Mouse (Mus musculus) hindbrain, embryonic 11.5 days (tissue): Measurements from ENCODE around the gene Olfr465-ps1. TPM values are rescaled to one million over a fixed set of nuclear protein-coding genes. Genes with fewer than 3 reads are reported as not detected.
A peak's percentile ranks its signal among the peaks of the same experiment; 100 is the strongest.

ENCODE experiments used
- ATAC-seq: fragments of 200-750 bp; cut with Nextera tagmentation; 2 replicates; pipeline ENCODE4 v1.8.0; 2017; ENCODE audit warnings: mild to moderate bottlenecking, moderate TSS enrichment, moderate library complexity; ENCODE audit not compliant: low FRiP score
- DNase-seq: peaks from one replicate; pipeline ENCODE4 v3.0.0-alpha.2; 2015; ENCODE audit warnings: low spot score
- H3K27ac ChIP-seq: fragments of 300-500 bp; sonication (generic); 2 replicates; pipeline ENCODE4 v1.5.1; 2014; ENCODE audit warnings: mild to moderate bottlenecking, low read depth, low read length
- H3K27me3 ChIP-seq: fragments of 300-500 bp; sonication (generic); 2 replicates; pipeline ENCODE4 v1.6.1; 2014; ENCODE audit warnings: mild to moderate bottlenecking, low read length, moderate library complexity, mixed read lengths; ENCODE audit not compliant: control insufficient read depth, insufficient read depth
- H3K36me3 ChIP-seq: fragments of 300-500 bp; sonication (generic); 2 replicates; pipeline ENCODE4 v1.6.1; 2014; ENCODE audit warnings: mild to moderate bottlenecking, low read length, moderate library complexity, mixed read lengths; ENCODE audit not compliant: control insufficient read depth, insufficient read depth
- H3K4me1 ChIP-seq: fragments of 300-500 bp; sonication (generic); replicated peaks from 2 replicates; pipeline ENCODE4 v1.6.1; 2014; ENCODE audit warnings: low read length, mixed read lengths; ENCODE audit not compliant: control insufficient read depth, insufficient read depth
- H3K4me2 ChIP-seq: fragments of 300-500 bp; sonication (generic); replicated peaks from 2 replicates; pipeline ENCODE4 v1.6.1; 2014; ENCODE audit warnings: mild to moderate bottlenecking, low read depth, low read length
- H3K4me3 ChIP-seq: fragments of 300-500 bp; sonication (generic); 2 replicates; pipeline ENCODE4 v1.5.1; 2014; ENCODE audit warnings: low read depth, low read length
- H3K9ac ChIP-seq: fragments of 300-500 bp; sonication (generic); 2 replicates; pipeline ENCODE4 v1.6.1; 2014; ENCODE audit warnings: low read depth, low read length
- H3K9me3 ChIP-seq: fragments of 300-500 bp; sonication (generic); 2 replicates; pipeline ENCODE4 v1.6.1; 2016; ENCODE audit warnings: low read length; ENCODE audit not compliant: control insufficient read depth
- WGBS: fragments of 180-500 bp; shearing (Covaris S2); extraction: QIAGEN DNeasy Blood & Tissue Kit; methylation state at CpG from one replicate; pipeline ENCODE4 v1.1.7; 2014; 5-methylcytosine and 5-hydroxymethylcytosine counted together
- polyA plus RNA-seq: library from polyadenylated mRNA; unstranded; fragments of >200 nt; fragmentation: Nextera tagmentation; extraction: Ambion mirVana; gene quantifications from 2 replicates; pipeline ENCODE4 v1.2.1, GENCODE M21; 2014

The Olfr465-ps1 gene
- polyA plus RNA-seq, 1 experiment from 2014 or later = not detected

DNA sequence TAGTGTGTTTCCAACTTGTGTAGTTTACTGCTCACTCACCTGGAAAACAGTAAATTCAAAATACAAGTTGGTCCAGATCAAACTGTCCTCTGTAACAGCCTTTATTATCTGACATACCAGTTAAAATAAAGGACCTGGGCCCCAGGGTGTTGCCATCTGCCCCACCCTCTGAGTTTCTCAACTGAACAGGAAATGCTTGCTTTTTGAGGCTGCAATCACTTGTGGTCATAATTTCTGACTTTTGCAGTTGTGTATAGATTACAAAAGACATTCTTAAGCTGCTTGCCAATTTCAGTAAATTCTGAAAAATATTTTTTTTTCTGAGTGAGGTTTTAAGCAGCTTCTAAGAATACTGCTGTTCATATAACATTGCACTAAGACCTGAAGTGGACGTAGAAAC, 15.8 kb upstream of the Olfr465-ps1 start:
- H3K4me3 ChIP-seq = no peak overlapping the region
- no peak for ATAC-seq
- H3K9ac ChIP-seq = no peak overlapping the region
- no peaks in the 10 kb centered on the region for H3K27me3 ChIP-seq
- no peaks in the 10 kb centered on the region for H3K36me3 ChIP-seq
- 87% methylated on average over 1 of the region's 1 CpGs for WGBS
- H3K4me2 ChIP-seq = no peak overlapping the region
- no peak overlapping the region for H3K27ac ChIP-seq
- H3K4me1 ChIP-seq = no peaks in the 10 kb centered on the region
- DNase-seq = no peak
- H3K9me3 ChIP-seq = no peaks in the 10 kb centered on the region

DNA sequence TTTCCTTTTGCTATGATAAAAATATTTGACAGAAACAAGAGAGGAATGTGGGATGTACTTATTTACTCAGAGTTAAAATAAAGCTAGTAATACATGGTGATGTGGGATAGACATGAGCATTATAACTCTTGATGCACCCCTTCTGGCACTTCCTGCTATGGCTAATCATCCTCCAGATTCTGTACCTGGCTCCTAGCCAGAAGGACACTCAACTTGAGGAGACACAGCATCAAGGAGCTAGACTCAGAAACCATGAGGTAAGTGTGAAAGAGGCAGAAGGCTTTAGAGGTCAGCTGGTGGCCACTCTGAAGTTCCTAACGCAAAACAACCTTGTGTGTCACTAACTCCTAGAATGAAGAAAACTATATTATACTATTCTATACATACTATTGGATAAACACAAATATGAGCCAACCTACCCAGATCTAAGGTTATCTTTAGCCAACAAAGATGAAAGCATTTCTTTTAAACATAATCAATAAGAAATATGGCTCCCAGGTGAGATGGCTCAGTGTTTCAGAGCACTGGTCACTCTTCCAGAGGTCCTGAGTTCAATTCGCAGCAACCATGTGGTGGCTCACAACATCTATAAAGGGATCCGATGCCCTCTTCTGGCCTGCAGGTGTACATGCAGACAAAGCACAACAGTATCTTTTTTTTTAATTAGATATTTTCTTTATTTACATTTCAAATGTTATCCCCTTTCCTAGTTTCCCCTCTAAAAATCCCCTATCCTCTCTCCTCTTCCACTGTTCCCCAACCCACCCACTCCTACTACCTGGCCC, 10.6 kb upstream of the Olfr465-ps1 start:
- 70% methylated on average over 3 of the region's 3 CpGs for WGBS
- H3K27ac ChIP-seq = no peak overlapping the region
- no peak overlapping the region for H3K4me2 ChIP-seq
- no peaks in the 10 kb centered on the region for H3K36me3 ChIP-seq
- no peaks in the 10 kb centered on the region for H3K4me1 ChIP-seq
- H3K27me3 ChIP-seq = no peaks in the 10 kb centered on the region
- no peak for ATAC-seq
- no peak for DNase-seq
- no peak overlapping the region for H3K4me3 ChIP-seq
- no peaks in the 10 kb centered on the region for H3K9me3 ChIP-seq
- no peak overlapping the region for H3K9ac ChIP-seq

DNA sequence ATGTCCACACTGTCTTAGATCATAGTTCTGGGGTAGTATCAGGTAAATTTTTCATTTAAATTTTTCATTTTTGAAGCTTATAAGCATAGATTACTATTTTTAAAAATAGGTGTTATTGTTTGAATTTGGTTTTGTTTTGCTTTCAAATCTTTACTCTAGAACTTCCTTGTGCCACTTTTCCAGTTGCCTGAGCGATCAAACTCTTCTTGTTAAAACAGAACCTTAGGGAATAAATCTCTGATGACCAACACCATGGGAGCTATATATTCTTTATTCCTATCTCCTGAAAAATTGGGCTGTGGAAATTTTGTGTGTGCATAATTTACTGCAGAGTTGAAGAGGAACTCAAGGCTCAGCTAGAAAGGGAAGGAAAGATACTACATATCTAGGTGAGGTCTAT, 12.1 kb downstream of the Olfr465-ps1 start, which contains the start of gene Olfr466:
Gene Olfr466 (plus strand): TSS at position 301 of the 400 bp plus-strand sequence.
- 77% methylated on average over 1 of the region's 1 CpGs for WGBS
- Histone ChIP-seq H3K9ac (no peak within 1 kb of the TSS), H3K27me3 (no peaks in the 10 kb centered on the region), H3K4me2 (no peak within 1 kb of the TSS), H3K27ac (no peak within 1 kb of the TSS), H3K4me3 (no peak within 1 kb of the TSS), H3K36me3 (no peaks in the 10 kb centered on the region), H3K4me1 (no peaks in the 10 kb centered on the region), H3K9me3 (no peaks in the 10 kb centered on the region)
- DNase-seq (no peak), ATAC-seq (no peak)

DNA sequence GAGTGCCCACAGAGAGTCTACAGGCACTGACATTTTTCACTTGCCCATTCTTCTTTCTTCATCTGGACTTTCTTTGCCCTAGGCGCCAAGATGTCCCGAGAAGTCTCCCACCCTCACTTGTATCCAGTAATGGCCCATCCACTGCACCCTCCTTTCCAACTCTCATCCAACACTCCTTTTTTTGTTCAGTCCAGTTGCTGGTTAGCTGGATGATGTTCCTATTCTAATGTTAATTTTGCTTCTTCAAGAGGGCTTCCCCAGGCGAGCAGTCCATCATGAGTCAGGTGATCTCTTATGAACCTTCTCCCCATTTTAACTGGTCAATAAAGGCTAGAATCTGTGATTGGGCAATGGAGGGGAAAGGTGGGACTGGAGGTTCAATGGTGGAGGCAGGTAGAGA, 36.2 kb downstream of the Olfr465-ps1 start:
- ATAC-seq = no peak
- 79% methylated on average over 3 of the region's 3 CpGs for WGBS
- no peaks in the 10 kb centered on the region for H3K27me3 ChIP-seq

DNA sequence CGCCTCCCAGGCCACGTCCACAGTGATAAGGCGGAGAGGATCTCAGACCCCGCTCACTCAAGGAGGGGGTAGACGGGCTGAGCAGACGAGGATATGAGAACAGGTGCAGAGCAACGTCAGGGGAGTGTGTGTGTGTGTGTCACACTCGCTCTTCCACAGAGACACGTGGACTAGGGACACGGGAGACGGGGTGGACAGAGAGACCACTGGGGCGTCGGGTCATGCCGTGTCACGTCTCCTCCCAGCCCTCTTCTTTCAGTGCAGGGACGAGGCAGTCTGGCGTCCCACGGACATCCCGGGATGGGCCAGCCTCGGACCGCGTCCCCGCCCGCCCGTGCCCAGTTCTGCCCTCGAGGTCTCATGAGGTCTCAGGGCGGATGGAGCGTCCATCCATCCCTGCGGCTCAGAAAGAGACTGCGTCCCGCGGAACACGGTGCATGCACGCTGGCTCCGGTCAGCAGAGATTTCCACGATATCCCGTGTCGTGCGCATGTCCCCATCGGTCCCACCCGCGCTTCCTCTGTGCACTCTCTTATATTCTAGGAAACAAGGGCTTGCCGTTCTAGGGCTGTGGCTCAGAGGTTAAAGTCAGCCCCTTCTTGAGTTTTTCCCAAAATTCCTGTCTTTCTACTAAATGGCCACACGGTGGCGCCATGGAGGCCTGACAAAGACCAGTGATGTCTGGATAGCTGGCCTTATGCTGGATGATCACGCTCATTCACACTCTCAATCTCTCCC, 38.0 kb downstream of the Olfr465-ps1 start:
- 22% methylated on average over 45 of the region's 46 CpGs for WGBS
- DNase-seq (peak; percentile 77), ATAC-seq (peak; percentile 84)
- 0 out of 2 replicates have a peak overlapping the region, but pooled peaks have one; percentile 31 for H3K9ac ChIP-seq
- no peaks in the 10 kb centered on the region for H3K36me3 ChIP-seq
- H3K4me3 ChIP-seq = peak overlapping the region; percentile 26
- H3K27ac ChIP-seq = no peak overlapping the region
- peak overlapping the region; percentile 37; the same call in 1 of the 2 replicates for H3K4me2 ChIP-seq
- no peaks in the 10 kb centered on the region for H3K27me3 ChIP-seq
- no peaks in the 10 kb centered on the region for H3K4me1 ChIP-seq
- no peaks in the 10 kb centered on the region for H3K9me3 ChIP-seq

More for the DNA sequence above, 36.2 kb downstream of the Olfr465-ps1 start:
- no peaks in the 10 kb centered on the region for H3K4me1 ChIP-seq
- no peak for DNase-seq
- H3K9ac ChIP-seq = no peak overlapping the region
- no peaks in the 10 kb centered on the region for H3K36me3 ChIP-seq
- H3K4me2 ChIP-seq = no peak overlapping the region
- no peaks in the 10 kb centered on the region for H3K9me3 ChIP-seq
- H3K4me3 ChIP-seq = no peak overlapping the region
- H3K27ac ChIP-seq = no peak overlapping the region

DNA sequence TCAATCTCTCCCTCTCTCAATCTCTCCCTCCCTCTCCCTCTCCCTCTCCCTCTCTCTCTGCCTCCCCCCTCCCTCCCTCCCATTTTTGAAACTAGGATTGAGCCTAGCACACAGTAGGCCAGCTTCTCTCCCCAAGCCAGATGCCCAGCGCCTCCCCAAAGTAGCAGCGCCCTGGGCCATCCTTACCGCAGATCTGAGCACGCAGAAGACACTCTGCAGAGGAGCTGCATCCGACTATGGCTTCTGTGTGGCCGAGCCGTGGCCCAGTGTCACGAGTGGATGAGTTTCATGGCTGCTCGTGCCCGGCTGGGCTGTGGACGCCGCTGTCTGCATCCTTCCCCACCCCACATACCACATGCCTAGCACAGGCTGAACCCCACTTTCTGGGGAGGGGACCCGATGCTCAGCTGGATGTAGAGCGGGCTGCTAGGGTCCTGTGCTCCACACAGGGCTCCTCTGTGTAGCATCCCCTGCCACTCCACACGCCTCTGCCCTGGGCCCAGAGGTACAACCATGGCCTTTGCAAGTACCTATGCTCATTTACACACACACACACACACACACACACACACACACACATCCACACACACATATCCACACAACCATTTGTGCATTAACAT, 38.7 kb downstream of the Olfr465-ps1 start:
- WGBS = 62% methylated on average over 15 of the region's 15 CpGs
- ATAC-seq = peak; percentile 39; the same call in 1 of the 2 replicates

More for the DNA sequence above, 38.7 kb downstream of the Olfr465-ps1 start:
- Histone ChIP-seq H3K27ac (no peak overlapping the region), H3K4me3 (no peak overlapping the region), H3K36me3 (no peaks in the 10 kb centered on the region), H3K27me3 (no peaks in the 10 kb centered on the region), H3K9ac (no peak overlapping the region), H3K9me3 (no peaks in the 10 kb centered on the region), H3K4me1 (no peaks in the 10 kb centered on the region), H3K4me2 (no peak overlapping the region)
- DNase-seq = no peak

Other genes with a start within 250 kb of the Olfr465-ps1 start
- gene Cntnap3, start 234.1 kb upstream of the Olfr465-ps1 start, polyA plus RNA-seq = not detected in 2 replicates
- gene Spata31, start 220.7 kb upstream of the Olfr465-ps1 start, polyA plus RNA-seq = not detected in 2 replicates
- gene Spata31d1c, start 105.0 kb upstream of the Olfr465-ps1 start, polyA plus RNA-seq = not detected in 2 replicates
- gene Prss47, start 85.3 kb upstream of the Olfr465-ps1 start, polyA plus RNA-seq = not detected in 2 replicates
- 39.7 and 44.6 TPM in 2 replicates for gene Mfsd14b, start 25.1 kb upstream of the Olfr465-ps1 start, polyA plus RNA-seq
- not detected in 2 replicates for gene Olfr466, start 12.2 kb downstream of the Olfr465-ps1 start, polyA plus RNA-seq
- 0.45 TPM in 1 of 2 replicates, not detected in the other for gene Nlrp4f, start 67.9 kb downstream of the Olfr465-ps1 start, polyA plus RNA-seq
- gene Gm10775, start 121.5 kb downstream of the Olfr465-ps1 start, polyA plus RNA-seq = not detected in 2 replicates
- gene Zfp369, start 140.7 kb downstream of the Olfr465-ps1 start, polyA plus RNA-seq = 20.9 and 25.3 TPM in 2 replicates